Mouse (Mus musculus) forebrain, embryonic 10.5 days (tissue): ENCODE data around the gene Ttc32. TPM values are rescaled to one million over a fixed set of nuclear protein-coding genes. Genes with fewer than 3 reads are reported as not detected.
"Not testable (repeated sequence)": the region's sequence is repeated elsewhere in the genome, so short reads cannot be mapped to it uniquely, and the experiment has no call there.

ENCODE experiments used
- DNase-seq: peaks from one replicate; pipeline ENCODE4 v3.0.0-alpha.2; 2017; ENCODE audit warnings: low spot score; ENCODE audit errors: extremely low spot score
- H3K27ac ChIP-seq: fragments of 300-500 bp; sonication (generic); 2 replicates; pipeline ENCODE4 v1.5.1; 2016; ENCODE audit warnings: mild to moderate bottlenecking
- H3K27me3 ChIP-seq: fragments of 300-500 bp; sonication (generic); 2 replicates; pipeline ENCODE4 v1.6.1; 2016; ENCODE audit warnings: mild to moderate bottlenecking; ENCODE audit not compliant: poor library complexity, severe bottlenecking
- H3K36me3 ChIP-seq: fragments of 300-500 bp; sonication (generic); replicated peaks from 2 replicates; pipeline ENCODE4 v1.6.1; 2016; ENCODE audit warnings: mild to moderate bottlenecking, moderate library complexity
- H3K4me1 ChIP-seq: fragments of 300-500 bp; sonication (generic); 2 replicates; pipeline ENCODE4 v1.6.1; 2016
- H3K4me3 ChIP-seq: fragments of 300-500 bp; sonication (generic); 2 replicates; pipeline ENCODE4 v1.5.1; 2016; ENCODE audit warnings: mild to moderate bottlenecking, moderate library complexity
- H3K9me3 ChIP-seq: fragments of 300-500 bp; sonication (generic); 2 replicates; pipeline ENCODE4 v1.6.1; 2016; ENCODE audit warnings: mild to moderate bottlenecking, moderate library complexity
- WGBS: fragments of 180-500 bp; shearing (Covaris S2); methylation state at CpG from one replicate; pipeline ENCODE4 v1.1.7; 2016; 5-methylcytosine and 5-hydroxymethylcytosine counted together
- polyA plus RNA-seq: library from polyadenylated mRNA; unstranded; fragments of >200 nt; fragmentation: Nextera tagmentation; extraction: Ambion mirVana; gene quantifications from 2 replicates; pipeline ENCODE4 v1.2.1, GENCODE M21; 2016

The Ttc32 gene
- polyA plus RNA-seq, 1 experiment from 2014 or later: 18.3 TPM

- Histone ChIP-seq H3K9me3 (no peaks in the 10 kb centered on the region), H3K4me1 (peaks cover 7% of the 10 kb centered on the region), H3K36me3 (peaks cover 16% of the 10 kb centered on the region; the same call in 1 of the 2 replicates), H3K27me3 (no peaks in the 10 kb centered on the region), H3K27ac (no peak overlapping the region), H3K4me3 (no peak overlapping the region)
- DNase-seq: no peak
These were observed 3.0 kb upstream of the Ttc32 start for GRCm38 (mm10) chr12:9026843-9027242.

DNA sequence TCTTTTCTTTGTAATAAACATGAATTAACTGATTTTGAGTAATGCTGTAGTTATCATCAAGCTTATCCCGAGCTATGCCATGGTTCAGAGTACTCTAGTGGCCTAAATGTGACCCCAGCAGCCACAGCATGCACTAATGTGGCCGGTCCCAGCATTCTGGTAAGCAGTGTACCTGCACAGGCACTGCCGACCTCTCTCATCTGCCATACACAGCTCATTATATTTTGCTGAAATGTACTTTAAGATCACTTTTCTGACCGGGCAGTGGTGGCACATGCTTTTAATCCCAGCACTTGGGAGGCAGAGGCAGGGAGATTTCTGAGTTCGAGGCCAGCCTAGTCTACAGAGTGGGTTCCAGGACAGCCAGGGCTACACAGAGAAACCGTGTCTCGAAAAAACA is 981 bp upstream of the Ttc32 start:
- H3K27me3 ChIP-seq, H3K4me3 ChIP-seq, DNase-seq, H3K27ac ChIP-seq, H3K9me3 ChIP-seq, H3K4me1 ChIP-seq: not testable (repeated sequence)
- WGBS: 92% methylated on average over 7 of the region's 7 CpGs
- peaks cover 16% of the 10 kb centered on the region; the same call in 1 of the 2 replicates for H3K36me3 ChIP-seq

DNA sequence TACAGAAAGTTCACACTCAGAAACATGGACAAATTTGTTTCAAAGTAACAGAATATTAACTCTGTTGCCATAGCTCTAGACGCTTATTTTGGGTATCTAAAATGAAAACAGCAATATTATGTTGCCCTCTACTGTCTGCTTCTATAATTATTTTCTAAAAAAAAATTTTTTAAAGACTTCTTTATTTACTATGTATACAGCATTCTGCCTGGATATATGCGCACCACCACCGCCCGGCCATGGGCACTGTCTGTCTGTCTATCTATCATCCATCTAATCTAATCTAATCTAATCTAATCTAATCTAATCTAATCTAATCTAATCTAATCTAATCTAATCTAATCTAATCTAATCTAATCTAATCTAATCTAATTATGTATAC is 300 bp upstream of the Ttc32 start:
- Histone ChIP-seq H3K27ac (peak overlapping the region; percentile 98), H3K27me3 (no peaks in the 10 kb centered on the region), H3K4me1 (peaks cover 7% of the 10 kb centered on the region), H3K4me3 (peak overlapping the region; percentile 76), H3K9me3 (no peaks in the 10 kb centered on the region), H3K36me3 (peaks cover 16% of the 10 kb centered on the region; the same call in 1 of the 2 replicates)
- DNase-seq: peak; percentile 26
- WGBS: 70% methylated on average over 4 of the region's 4 CpGs

GRCm38 (mm10) chr12:9031166-9031565 is 1.4 kb downstream of the Ttc32 start:
- peak overlapping the region; percentile 98 for H3K27ac ChIP-seq
- peak overlapping the region; percentile 76 for H3K4me3 ChIP-seq
- no peaks in the 10 kb centered on the region for H3K27me3 ChIP-seq
- peaks cover 7% of the 10 kb centered on the region for H3K4me1 ChIP-seq
- WGBS: 86% methylated on average over 8 of the region's 8 CpGs
- no peaks in the 10 kb centered on the region for H3K9me3 ChIP-seq
- DNase-seq: no peak
- H3K36me3 ChIP-seq: peaks cover 16% of the 10 kb centered on the region; the same call in 1 of the 2 replicates

DNA sequence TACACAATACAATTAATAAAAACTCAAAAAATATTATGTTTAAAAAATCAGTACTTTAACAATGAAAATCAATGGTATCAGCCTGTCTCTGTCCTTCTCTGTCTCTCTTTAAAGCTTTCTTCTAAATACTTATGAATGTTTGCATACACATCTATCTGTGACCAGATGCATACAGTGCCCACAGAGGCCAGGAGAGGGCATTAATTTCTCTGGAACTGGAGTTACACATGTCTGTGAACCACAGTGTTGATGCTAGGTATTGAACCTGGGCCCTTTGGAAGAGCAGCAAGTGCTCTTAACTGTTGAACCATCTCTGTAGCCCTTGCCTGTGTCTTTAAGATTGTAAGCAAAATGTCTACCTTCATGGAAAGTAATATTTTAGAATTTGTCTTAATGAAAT is 3.3 kb downstream of the Ttc32 start:
- no peaks in the 10 kb centered on the region for H3K9me3 ChIP-seq
- no peak overlapping the region for H3K27ac ChIP-seq
- H3K4me1 ChIP-seq: peaks cover 7% of the 10 kb centered on the region
- H3K4me3 ChIP-seq: no peak overlapping the region
- peaks cover 8% of the 10 kb centered on the region; the same call in 1 of the 2 replicates for H3K36me3 ChIP-seq
- H3K27me3 ChIP-seq: no peaks in the 10 kb centered on the region
- no peak for DNase-seq

DNA sequence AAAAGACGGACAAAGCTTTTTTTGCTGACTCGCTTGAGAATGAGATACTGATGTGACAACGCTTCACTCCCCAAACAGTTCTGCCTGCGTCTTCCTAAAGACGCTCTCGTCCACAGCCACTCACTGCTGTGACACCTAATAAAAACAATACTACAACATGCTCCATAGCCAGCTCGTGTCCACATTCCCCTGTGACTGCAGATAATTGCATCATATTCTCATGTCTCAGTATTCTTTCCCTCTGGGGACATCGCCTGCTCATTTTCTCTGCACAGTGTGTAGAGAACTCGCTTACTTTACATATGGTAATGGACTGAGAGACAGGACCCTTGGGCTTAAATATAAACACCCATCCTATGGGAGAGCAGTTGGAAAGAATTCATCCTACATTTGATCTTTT is 6.6 kb downstream of the Ttc32 start:
- no peak overlapping the region for H3K27ac ChIP-seq
- no peaks in the 10 kb centered on the region for H3K36me3 ChIP-seq
- no peaks in the 10 kb centered on the region for H3K27me3 ChIP-seq
- H3K4me3 ChIP-seq: no peak overlapping the region
- no peaks in the 10 kb centered on the region for H3K4me1 ChIP-seq
- 89% methylated on average over 9 of the region's 9 CpGs for WGBS
- H3K9me3 ChIP-seq: no peaks in the 10 kb centered on the region
- DNase-seq: no peak

DNA sequence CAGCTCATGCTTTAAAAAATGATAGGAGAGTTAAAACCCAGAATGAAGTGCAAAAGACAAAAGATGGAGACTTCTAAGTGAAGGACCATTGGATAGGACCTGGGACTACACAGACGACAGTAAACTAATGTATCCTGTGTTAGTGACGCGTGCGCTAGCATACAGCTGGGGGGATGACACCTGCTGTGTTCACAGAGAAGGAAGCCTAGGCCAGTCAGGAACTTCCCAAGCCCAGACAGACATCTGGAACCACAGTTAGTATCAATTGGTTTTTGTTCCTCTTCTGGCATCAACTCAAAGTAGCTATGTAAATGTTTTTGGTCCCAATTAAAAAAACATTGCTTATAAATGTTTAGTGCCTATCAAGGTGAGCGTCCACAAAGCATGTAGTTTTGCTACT is 10.4 kb downstream of the Ttc32 start:
- Histone ChIP-seq H3K36me3 (peaks cover 4% of the 10 kb centered on the region; the same call in 1 of the 2 replicates), H3K27ac (no peak overlapping the region), H3K4me3 (no peak overlapping the region), H3K4me1 (peaks cover 4% of the 10 kb centered on the region; the same call in 1 of the 2 replicates), H3K9me3 (no peaks in the 10 kb centered on the region), H3K27me3 (no peaks in the 10 kb centered on the region)
- WGBS: 86% methylated on average over 5 of the region's 5 CpGs
- no peak for DNase-seq

GRCm38 (mm10) chr12:9040686-9041085 is 10.9 kb downstream of the Ttc32 start:
- no peaks in the 10 kb centered on the region for H3K9me3 ChIP-seq
- WGBS: 71% methylated on average over 7 of the region's 7 CpGs
- H3K27me3 ChIP-seq: no peaks in the 10 kb centered on the region
- H3K4me3 ChIP-seq: no peak overlapping the region
- DNase-seq: no peak
- H3K27ac ChIP-seq: no peak overlapping the region
- peaks cover 4% of the 10 kb centered on the region; the same call in 1 of the 2 replicates for H3K4me1 ChIP-seq
- peaks cover 4% of the 10 kb centered on the region; the same call in 1 of the 2 replicates for H3K36me3 ChIP-seq

DNA sequence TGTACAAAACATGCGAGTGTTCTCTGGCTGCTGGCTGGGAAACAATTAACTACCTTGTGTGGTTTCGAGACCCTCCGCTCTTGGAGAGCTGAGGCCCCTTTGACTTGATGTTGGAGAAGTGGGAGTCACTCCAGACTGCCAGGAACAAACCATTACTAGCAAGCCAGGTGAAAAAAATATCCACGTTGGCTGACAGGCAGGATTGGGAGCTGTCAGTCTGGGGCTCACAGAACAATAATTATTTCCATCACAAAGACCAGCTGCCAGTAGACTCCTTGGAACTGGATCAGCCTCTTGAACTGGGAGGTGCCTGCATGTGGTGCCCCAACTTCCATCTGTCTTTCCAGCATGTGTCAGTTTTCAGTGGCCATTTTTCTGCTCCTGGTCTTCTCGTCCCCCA is 12.5 kb downstream of the Ttc32 start:
- Histone ChIP-seq H3K4me1 (peaks cover 4% of the 10 kb centered on the region; the same call in 1 of the 2 replicates), H3K27me3 (no peaks in the 10 kb centered on the region), H3K4me3 (no peak overlapping the region), H3K36me3 (peaks cover 4% of the 10 kb centered on the region; the same call in 1 of the 2 replicates), H3K9me3 (no peaks in the 10 kb centered on the region), H3K27ac (no peak overlapping the region)
- 86% methylated on average over 5 of the region's 5 CpGs for WGBS
- DNase-seq: no peak

- Histone ChIP-seq H3K27ac (no peak overlapping the region), H3K4me3 (no peak overlapping the region), H3K27me3 (no peaks in the 10 kb centered on the region), H3K36me3 (peaks cover 4% of the 10 kb centered on the region; the same call in 1 of the 2 replicates), H3K4me1 (peaks cover 4% of the 10 kb centered on the region; the same call in 1 of the 2 replicates), H3K9me3 (no peaks in the 10 kb centered on the region)
- WGBS: 93% methylated on average over 3 of the region's 3 CpGs
- no peak for DNase-seq
These were observed 13.0 kb downstream of the Ttc32 start for GRCm38 (mm10) chr12:9042759-9043158.

DNA sequence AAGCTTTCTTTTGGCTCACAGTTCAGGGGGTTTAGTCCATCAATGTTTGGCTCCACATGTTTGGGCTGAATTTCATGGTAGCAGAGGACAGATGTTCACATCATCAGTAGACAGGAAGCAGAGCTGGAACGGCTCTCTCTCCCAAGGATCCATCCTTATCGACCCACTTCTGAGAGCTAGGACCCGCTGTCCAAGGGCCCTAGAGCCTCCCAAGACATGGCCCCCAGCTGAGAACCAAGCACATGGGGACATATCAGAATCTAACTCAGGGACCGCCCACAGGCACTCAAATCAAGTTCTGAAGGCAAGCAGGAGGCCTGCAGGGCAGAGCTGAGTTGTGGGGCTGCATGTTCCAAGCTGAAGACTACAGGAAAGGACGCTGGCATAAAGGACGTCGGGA is 14.9 kb downstream of the Ttc32 start:
- Histone ChIP-seq H3K4me1 (peaks cover 4% of the 10 kb centered on the region; the same call in 1 of the 2 replicates), H3K27me3 (no peaks in the 10 kb centered on the region), H3K4me3 (no peak overlapping the region), H3K27ac (no peak overlapping the region), H3K9me3 (no peaks in the 10 kb centered on the region), H3K36me3 (peaks cover 4% of the 10 kb centered on the region; the same call in 1 of the 2 replicates)
- WGBS: 93% methylated on average over 7 of the region's 7 CpGs
- DNase-seq: no peak

DNA sequence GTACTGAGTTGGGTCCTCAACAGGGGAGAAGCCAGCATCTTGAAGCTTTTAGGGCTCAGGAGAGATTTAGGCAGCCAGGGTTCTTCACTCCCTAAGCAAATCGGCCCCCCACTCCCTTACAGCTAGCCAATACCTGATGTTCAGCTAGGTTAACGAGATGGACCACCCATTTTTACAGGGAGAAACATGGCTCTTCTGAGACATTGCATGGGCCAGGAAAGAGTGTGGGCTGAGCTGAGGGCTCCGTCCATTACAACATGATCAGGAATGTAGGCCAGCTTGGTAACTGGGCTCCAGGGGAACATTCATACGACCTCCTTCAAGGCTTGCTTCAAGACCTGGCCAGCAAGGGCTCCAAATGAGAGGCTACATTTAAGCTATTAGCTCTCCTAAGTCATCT is 16.9 kb downstream of the Ttc32 start:
- H3K4me1 ChIP-seq: peaks cover 4% of the 10 kb centered on the region; the same call in 1 of the 2 replicates
- peaks cover 4% of the 10 kb centered on the region; the same call in 1 of the 2 replicates for H3K36me3 ChIP-seq
- H3K4me3 ChIP-seq: no peak overlapping the region
- no peak for DNase-seq
- H3K9me3 ChIP-seq: no peaks in the 10 kb centered on the region
- no peaks in the 10 kb centered on the region for H3K27me3 ChIP-seq
- no peak overlapping the region for H3K27ac ChIP-seq
- 80% methylated on average over 4 of the region's 4 CpGs for WGBS

- no peaks in the 10 kb centered on the region; the same call in 1 of the 2 replicates for H3K4me1 ChIP-seq
- no peak overlapping the region for H3K4me3 ChIP-seq
- no peaks in the 10 kb centered on the region for H3K27me3 ChIP-seq
- no peaks in the 10 kb centered on the region for H3K36me3 ChIP-seq
- WGBS: 76% methylated on average over 8 of the region's 8 CpGs
- no peak for DNase-seq
- no peak overlapping the region for H3K27ac ChIP-seq
- H3K9me3 ChIP-seq: no peaks in the 10 kb centered on the region
These were observed 18.3 kb downstream of the Ttc32 start for GRCm38 (mm10) chr12:9048090-9048489.

DNA sequence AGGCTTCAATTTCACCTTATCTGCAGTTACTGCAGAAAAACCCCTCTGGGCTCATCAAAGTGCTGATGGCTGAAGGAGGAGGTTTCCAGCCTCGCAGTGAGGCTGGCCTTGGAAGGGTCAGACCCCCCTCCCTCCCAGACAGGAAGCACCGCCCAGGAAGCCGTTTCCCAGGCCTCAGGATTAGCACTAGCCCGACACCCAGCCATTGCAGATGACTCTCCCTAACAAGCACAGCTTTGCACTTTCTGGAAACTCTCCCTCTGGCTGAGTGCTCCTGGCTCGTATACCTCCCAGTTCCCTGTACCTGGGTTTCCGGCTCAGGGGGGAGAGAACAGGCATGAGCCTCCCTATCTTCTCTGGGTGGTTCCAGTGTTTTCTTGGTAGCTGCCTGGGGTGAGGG is 21.0 kb downstream of the Ttc32 start:
- DNase-seq: no peak
- Histone ChIP-seq H3K36me3 (no peaks in the 10 kb centered on the region), H3K4me3 (no peak overlapping the region), H3K27ac (no peak overlapping the region), H3K4me1 (no peaks in the 10 kb centered on the region), H3K27me3 (no peaks in the 10 kb centered on the region), H3K9me3 (no peaks in the 10 kb centered on the region)
- 37% methylated on average over 6 of the region's 6 CpGs for WGBS
